Mouse (Mus musculus) CD4-positive, CD25-positive, alpha-beta regulatory T cell, adult 4 months (primary cell): ENCODE data around the gene 0610037L13Rik. TPM values are rescaled to one million over a fixed set of nuclear protein-coding genes. Genes with fewer than 3 reads are reported as not detected.

Experiments used
- ATAC-seq: one replicate; pipeline ENCODE4 v1.8.0; 2017
- polyA plus RNA-seq, 2 experiments: library from polyadenylated mRNA; unstranded; fragments of 100-300 nt; shearing (Covaris generic); gene quantifications; one replicate each; pipeline ENCODE4 v1.2.1; 2017

The 0610037L13Rik gene
- polyA plus RNA-seq, 2 experiments from 2014 or later, result 51.0 to 63.0 TPM

- ATAC-seq, result no peak
Observed at GRCm38 (mm10) chr4:107921152-107921695, 31.6 kb downstream of the 0610037L13Rik start.

- no peak for ATAC-seq
Observed at GRCm38 (mm10) chr4:107921952-107922351, 32.3 kb downstream of the 0610037L13Rik start.

- ATAC-seq, result peak; percentile 98
Observed at GRCm38 (mm10) chr4:107923145-107923802, 33.7 kb downstream of the 0610037L13Rik start, which contains the start of gene Cpt2. Gene Cpt2, minus strand, starts transcription at chr4:107923610.

GRCm38 (mm10) chr4:107923803-107924194 is 34.2 kb downstream of the 0610037L13Rik start:
- ATAC-seq, result peak; percentile 27

- no peak for ATAC-seq
Observed at GRCm38 (mm10) chr4:107928269-107928668, 38.7 kb downstream of the 0610037L13Rik start.

- no peak for ATAC-seq
Observed at GRCm38 (mm10) chr4:107928726-107929125, 39.1 kb downstream of the 0610037L13Rik start.

DNA sequence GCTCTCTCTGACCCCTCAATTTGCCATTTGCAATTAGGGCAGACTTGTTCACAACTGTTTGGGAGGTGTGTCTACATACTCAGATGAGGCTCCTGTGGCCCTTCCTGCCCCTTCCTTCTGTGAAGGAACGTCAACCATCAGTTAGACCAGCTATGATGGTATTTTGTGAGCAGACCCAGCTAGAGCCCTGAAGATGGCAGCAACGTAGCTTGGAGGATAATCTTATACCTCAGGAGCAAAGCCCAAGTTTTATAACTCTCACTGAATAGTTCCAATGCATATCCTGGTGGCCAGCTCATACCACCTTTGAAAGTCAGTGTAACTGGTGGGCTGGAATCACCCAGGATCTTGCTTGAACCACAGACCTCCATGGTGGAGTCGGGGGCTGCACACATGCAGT is 41.8 kb downstream of the 0610037L13Rik start:
- ATAC-seq, result no peak

DNA sequence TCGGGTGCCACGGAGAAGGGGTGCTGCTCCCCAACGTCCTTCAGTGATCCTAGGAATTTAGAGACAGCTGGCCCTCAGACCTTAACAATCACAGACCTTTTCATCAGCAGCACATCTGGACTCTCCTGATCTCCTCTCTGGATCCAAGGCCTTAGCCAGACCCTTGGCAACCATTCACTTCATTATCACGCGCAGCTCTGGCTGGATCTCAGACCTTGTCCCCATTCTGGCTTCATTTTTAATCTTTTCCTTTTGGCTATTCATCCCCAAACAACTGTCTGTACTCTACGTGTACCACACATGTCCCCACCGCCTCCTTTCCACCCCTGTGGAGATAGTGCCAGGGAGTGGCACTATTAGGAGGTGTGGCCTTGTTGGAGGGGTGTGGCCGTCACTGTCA is 43.6 kb downstream of the 0610037L13Rik start:
- no peak for ATAC-seq

DNA sequence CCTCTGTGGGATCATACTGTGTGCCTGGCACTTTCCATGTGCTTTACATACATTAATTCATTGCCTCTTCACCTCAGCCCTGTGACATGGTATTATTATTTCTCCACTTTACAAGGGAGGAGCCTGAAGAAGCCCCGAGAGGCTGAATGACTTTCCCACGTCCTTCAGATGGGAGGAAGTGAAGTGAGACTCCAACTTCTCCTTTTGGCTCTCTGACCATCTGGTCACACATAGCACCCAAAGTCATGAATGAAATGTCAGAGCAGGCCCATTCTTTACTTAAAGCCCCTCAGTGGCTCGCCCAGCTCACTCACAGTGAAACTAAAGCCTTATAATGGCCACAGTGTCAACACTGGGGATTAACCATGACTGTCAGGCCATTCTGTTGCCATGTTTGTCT is 45.6 kb downstream of the 0610037L13Rik start:
- no peak for ATAC-seq

DNA sequence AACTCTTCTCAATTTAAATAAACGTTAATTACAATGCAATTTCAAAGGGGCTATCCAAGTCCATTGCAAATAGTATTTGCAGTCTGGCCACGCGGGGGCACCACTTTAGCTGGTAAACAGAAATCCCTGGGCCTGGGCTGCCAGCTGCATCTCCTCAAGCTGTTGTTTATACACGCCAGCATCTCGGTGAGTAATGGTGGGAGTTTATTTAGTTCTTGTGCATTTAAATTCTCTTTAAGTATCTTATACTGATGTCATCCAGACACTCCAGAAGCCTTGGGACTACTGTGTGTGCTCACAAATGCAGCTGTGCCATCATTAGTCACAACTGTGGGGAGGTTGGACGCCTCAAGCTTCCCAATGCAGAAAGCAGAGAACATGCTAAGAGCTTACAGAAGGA is 47.7 kb downstream of the 0610037L13Rik start:
- ATAC-seq, result no peak

- no peak for ATAC-seq
Observed at GRCm38 (mm10) chr4:107938124-107938523, 48.5 kb downstream of the 0610037L13Rik start.

- no peak for ATAC-seq
Observed at GRCm38 (mm10) chr4:107942741-107943140, 53.1 kb downstream of the 0610037L13Rik start.

- no peak for ATAC-seq
Observed at GRCm38 (mm10) chr4:107944141-107944540, 54.5 kb downstream of the 0610037L13Rik start.

Other genes with a start within 250 kb of the 0610037L13Rik start
- gene Dmrtb1, start 205.6 kb upstream of the 0610037L13Rik start, polyA plus RNA-seq, result not detected
- gene Lrp8, start 87.6 kb upstream of the 0610037L13Rik start, polyA plus RNA-seq, result under 1 TPM; 0.94 to 0.96 TPM
- gene Magoh, start 10.1 kb upstream of the 0610037L13Rik start, polyA plus RNA-seq, result 100 to 1,000 TPM; 109 to 118 TPM
- gene Cpt2, start 33.8 kb downstream of the 0610037L13Rik start, polyA plus RNA-seq, result 10 to 100 TPM; 18.9 to 27.3 TPM
- gene Slc1a7, start 78.5 kb downstream of the 0610037L13Rik start, polyA plus RNA-seq, result not detected
- not detected for gene Podn, start 206.6 kb downstream of the 0610037L13Rik start, polyA plus RNA-seq